Mouse (Mus musculus): Measurements from ENCODE around the gene Mark1. TPM values are rescaled to one million over a fixed set of nuclear protein-coding genes. Genes with fewer than 3 reads are reported as not detected.

Gene Mark1
- total and polyA plus RNA-seq, 3 experiments: 0.16 TPM; not detected in 2

GRCm38 (mm10) chr1:185020429-185021168, 21.2 kb upstream of the Mark1 start:
- TF ChIP-seq CTCF (IDR thresholded peaks at IDR 0.05; ENCODE audit: low read depth, low read length): no peak
- no peak for TF ChIP-seq TAL1 (conservative IDR thresholded peaks at IDR 0.05; ENCODE audit: low read depth, low read length)
- no peak for TF ChIP-seq POLR2AphosphoS5 (IDR thresholded peaks at IDR 0.05; ENCODE audit: insufficient replicate concordance, low read depth, low read length)
- TF ChIP-seq GATA1 (IDR thresholded peaks at IDR 0.05; ENCODE audit: borderline replicate concordance, low read length): no peak
- TF ChIP-seq GATA2 (IDR thresholded peaks at IDR 0.05; ENCODE audit: borderline replicate concordance, low read depth, low read length): no peak
- Histone ChIP-seq H3K36me3 (replicated peaks) (no peaks in the 10 kb centered on the region), H3K9me3 (replicated peaks) (peaks cover 26% of the 10 kb centered on the region), H3K27me3 (ENCODE audit: insufficient read depth, low read length) (no peaks in the 10 kb centered on the region), H3K4me3 (ENCODE audit: low read depth, low read length) (no peak overlapping the region), H3K4me1 (ENCODE audit: insufficient read depth, low read depth, low read length) (no peaks in the 10 kb centered on the region)
- DNase-seq (ENCODE audit: low spot score) (no peak), ATAC-seq (ENCODE audit: extremely low read depth, insufficient number of reproducible peaks, low FRiP score, poor library complexity, severe bottlenecking) (no peak)

GRCm38 (mm10) chr1:185012566-185012965, 13.2 kb upstream of the Mark1 start:
- ATAC-seq (ENCODE audit: extremely low read depth, insufficient number of reproducible peaks, low FRiP score, poor library complexity, severe bottlenecking): no peak
- no peak overlapping the region for H3K4me3 ChIP-seq (ENCODE audit: low read depth, low read length)
- no peaks in the 10 kb centered on the region for H3K36me3 ChIP-seq (replicated peaks)

GRCm38 (mm10) chr1:185007066-185007465, 7.7 kb upstream of the Mark1 start:
- no peaks in the 10 kb centered on the region for H3K4me1 ChIP-seq (ENCODE audit: insufficient read depth, low read depth, low read length)
- ATAC-seq (ENCODE audit: extremely low read depth, insufficient number of reproducible peaks, low FRiP score, poor library complexity, severe bottlenecking) (no peak), DNase-seq (ENCODE audit: low spot score) (no peak)
- no peaks in the 10 kb centered on the region for H3K36me3 ChIP-seq (replicated peaks)
- peaks cover 9% of the 10 kb centered on the region for H3K9me3 ChIP-seq (replicated peaks)
- no peak overlapping the region for H3K4me3 ChIP-seq (ENCODE audit: low read depth, low read length)
- H3K27me3 ChIP-seq (ENCODE audit: insufficient read depth, low read length): no peaks in the 10 kb centered on the region
- TF ChIP-seq GATA1 (IDR thresholded peaks at IDR 0.05; ENCODE audit: borderline replicate concordance, low read length) (no peak), TAL1 (conservative IDR thresholded peaks at IDR 0.05; ENCODE audit: low read depth, low read length) (no peak), POLR2AphosphoS5 (IDR thresholded peaks at IDR 0.05; ENCODE audit: insufficient replicate concordance, low read depth, low read length) (no peak), CTCF (IDR thresholded peaks at IDR 0.05; ENCODE audit: low read depth, low read length) (no peak), GATA2 (IDR thresholded peaks at IDR 0.05; ENCODE audit: borderline replicate concordance, low read depth, low read length) (no peak)

More at GRCm38 (mm10) chr1:185012566-185012965, 13.2 kb upstream of the Mark1 start:
- H3K9me3 ChIP-seq (replicated peaks): peaks cover 8% of the 10 kb centered on the region
- no peaks in the 10 kb centered on the region for H3K27me3 ChIP-seq (ENCODE audit: insufficient read depth, low read length)
- DNase-seq (ENCODE audit: low spot score): no peak
- no peaks in the 10 kb centered on the region for H3K4me1 ChIP-seq (ENCODE audit: insufficient read depth, low read depth, low read length)
- TF ChIP-seq GATA2 (IDR thresholded peaks at IDR 0.05; ENCODE audit: borderline replicate concordance, low read depth, low read length) (no peak), TAL1 (conservative IDR thresholded peaks at IDR 0.05; ENCODE audit: low read depth, low read length) (no peak), GATA1 (IDR thresholded peaks at IDR 0.05; ENCODE audit: borderline replicate concordance, low read length) (no peak), POLR2AphosphoS5 (IDR thresholded peaks at IDR 0.05; ENCODE audit: insufficient replicate concordance, low read depth, low read length) (no peak), CTCF (IDR thresholded peaks at IDR 0.05; ENCODE audit: low read depth, low read length) (no peak)

DNA sequence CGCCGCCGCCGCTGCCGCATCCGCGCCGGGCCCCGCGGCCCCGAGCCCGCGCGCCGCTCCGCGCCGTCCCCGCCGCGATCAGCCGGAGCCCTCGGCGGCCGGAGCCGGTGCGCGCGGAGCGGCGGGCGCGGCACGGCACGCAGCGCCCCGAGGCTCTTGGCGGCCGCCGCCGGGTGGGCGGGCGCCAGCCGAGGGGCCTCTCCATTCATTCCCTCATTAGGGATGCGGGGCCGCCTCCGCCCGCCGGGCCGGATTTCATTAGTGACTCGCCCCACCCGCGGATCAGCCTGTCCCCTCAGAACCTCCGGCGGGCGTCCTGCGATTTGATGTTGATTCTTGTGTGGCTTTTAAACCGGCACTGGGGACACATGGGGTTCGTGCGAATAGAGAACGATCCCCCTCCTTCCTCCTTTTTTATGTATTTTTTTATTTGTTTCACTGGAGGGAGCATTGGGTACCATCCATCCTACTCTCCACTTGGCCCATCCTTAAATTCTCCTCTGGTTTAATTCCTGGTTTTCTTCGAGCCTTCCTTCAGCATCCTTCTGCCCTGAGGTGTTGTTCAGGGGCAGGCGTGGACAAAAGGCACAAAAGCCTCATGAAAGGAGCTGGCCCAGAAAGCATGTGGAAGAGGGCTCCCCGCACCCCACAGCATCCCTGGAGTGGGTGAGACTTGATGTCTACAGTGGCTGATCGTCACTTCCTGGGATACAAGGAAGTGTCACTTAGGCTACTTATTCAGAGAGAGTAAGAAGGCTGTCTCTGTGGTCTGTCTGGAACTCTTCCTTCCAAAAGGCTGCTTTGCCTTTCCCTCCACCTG, 620 bp upstream of the Mark1 start:
- H3K4me1 ChIP-seq (ENCODE audit: insufficient read depth, low read depth, low read length): no peaks in the 10 kb centered on the region
- ATAC-seq (ENCODE audit: extremely low read depth, insufficient number of reproducible peaks, low FRiP score, poor library complexity, severe bottlenecking) (no peak), DNase-seq (ENCODE audit: low spot score) (no peak)
- no peaks in the 10 kb centered on the region for H3K27me3 ChIP-seq (ENCODE audit: insufficient read depth, low read length)
- no peaks in the 10 kb centered on the region for H3K36me3 ChIP-seq (replicated peaks)
- peaks cover 10% of the 10 kb centered on the region for H3K9me3 ChIP-seq (replicated peaks)
- TF ChIP-seq POLR2AphosphoS5 (IDR thresholded peaks at IDR 0.05; ENCODE audit: insufficient replicate concordance, low read depth, low read length) (no peak), GATA2 (IDR thresholded peaks at IDR 0.05; ENCODE audit: borderline replicate concordance, low read depth, low read length) (no peak), GATA1 (IDR thresholded peaks at IDR 0.05; ENCODE audit: borderline replicate concordance, low read length) (no peak), CTCF (IDR thresholded peaks at IDR 0.05; ENCODE audit: low read depth, low read length) (no peak), TAL1 (conservative IDR thresholded peaks at IDR 0.05; ENCODE audit: low read depth, low read length) (no peak)
- no peak overlapping the region for H3K4me3 ChIP-seq (ENCODE audit: low read depth, low read length)

GRCm38 (mm10) chr1:184998631-184999030, 739 bp downstream of the Mark1 start:
- no peak for DNase-seq (ENCODE audit: low spot score)
- TF ChIP-seq GATA2 (IDR thresholded peaks at IDR 0.05; ENCODE audit: borderline replicate concordance, low read depth, low read length): no peak
- Histone ChIP-seq H3K36me3 (replicated peaks) (no peaks in the 10 kb centered on the region), H3K4me3 (ENCODE audit: low read depth, low read length) (no peak overlapping the region), H3K4me1 (ENCODE audit: insufficient read depth, low read depth, low read length) (no peaks in the 10 kb centered on the region), H3K9me3 (replicated peaks) (peaks cover 9% of the 10 kb centered on the region), H3K27me3 (ENCODE audit: insufficient read depth, low read length) (no peaks in the 10 kb centered on the region)
- ATAC-seq (ENCODE audit: extremely low read depth, insufficient number of reproducible peaks, low FRiP score, poor library complexity, severe bottlenecking): no peak

- ATAC-seq (ENCODE audit: extremely low read depth, insufficient number of reproducible peaks, low FRiP score, poor library complexity, severe bottlenecking) (no peak), DNase-seq (ENCODE audit: low spot score) (no peak)
- H3K4me3 ChIP-seq (ENCODE audit: low read depth, low read length): no peak overlapping the region
- no peaks in the 10 kb centered on the region for H3K36me3 ChIP-seq (replicated peaks)
- peaks cover 9% of the 10 kb centered on the region for H3K9me3 ChIP-seq (replicated peaks)
- TF ChIP-seq GATA2 (IDR thresholded peaks at IDR 0.05; ENCODE audit: borderline replicate concordance, low read depth, low read length) (no peak), CTCF (IDR thresholded peaks at IDR 0.05; ENCODE audit: low read depth, low read length) (no peak), GATA1 (IDR thresholded peaks at IDR 0.05; ENCODE audit: borderline replicate concordance, low read length) (no peak), POLR2AphosphoS5 (IDR thresholded peaks at IDR 0.05; ENCODE audit: insufficient replicate concordance, low read depth, low read length) (no peak), TAL1 (conservative IDR thresholded peaks at IDR 0.05; ENCODE audit: low read depth, low read length) (no peak)
- H3K4me1 ChIP-seq (ENCODE audit: insufficient read depth, low read depth, low read length): no peaks in the 10 kb centered on the region
- H3K27me3 ChIP-seq (ENCODE audit: insufficient read depth, low read length): no peaks in the 10 kb centered on the region
Measured at GRCm38 (mm10) chr1:184998161-184998560, 1.2 kb downstream of the Mark1 start.

Measured in G1E (cell line).